Mouse (Mus musculus): ENCODE data around the gene Pes1. TPM values are rescaled to one million over a fixed set of nuclear protein-coding genes. Genes with fewer than 3 reads are reported as not detected.

Pes1 gene
- total and polyA plus RNA-seq, 3 experiments = 240 to 498 (median 301) TPM

DNA sequence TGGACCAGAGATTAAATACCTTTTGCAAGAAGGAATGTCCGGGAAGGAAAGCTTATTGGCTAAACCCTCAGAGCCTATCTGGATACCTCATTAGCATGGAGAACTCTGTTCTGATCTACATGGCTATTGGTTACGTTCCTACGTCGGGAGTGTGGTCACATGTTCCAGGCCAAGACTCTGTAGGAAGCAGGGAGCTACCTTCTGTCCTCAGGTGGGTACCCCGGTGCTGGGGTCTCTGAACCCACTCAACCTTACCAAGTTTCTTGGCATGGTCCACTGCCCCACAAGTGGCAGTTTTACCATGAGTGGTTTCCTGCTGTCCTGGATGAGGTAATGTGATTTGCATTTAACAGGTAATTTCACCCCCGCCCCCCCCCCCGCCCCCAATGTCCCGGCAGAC is 63.3 kb downstream of the Pes1 start:
- H3K36me3 ChIP-seq (ENCODE audit: control insufficient read depth in 1 of 2, insufficient read depth in 2 of 2, low read length in 2 of 2) = no peaks in the 10 kb centered on the region
- no peaks in the 10 kb centered on the region for H3K9me3 ChIP-seq (replicated peaks; ENCODE audit: insufficient read depth, low read length)
- H3K4me3 ChIP-seq (ENCODE audit: control insufficient read depth in 1 of 2, insufficient read depth in 1 of 2, low read depth in 2 of 2, low read length in 2 of 2) = no peak overlapping the region
- no peaks in the 10 kb centered on the region for H3K79me2 ChIP-seq (ENCODE audit: control insufficient read depth, insufficient read depth, low read length, poor library complexity)
- no peak overlapping the region for H3K9ac ChIP-seq (ENCODE audit: control insufficient read depth, low read depth, low read length, poor library complexity, severe bottlenecking)
- H3K27ac ChIP-seq (ENCODE audit: control insufficient read depth, low read depth, low read length) = no peak overlapping the region
- no peaks in the 10 kb centered on the region; a peak in 1 of 4 replicates for H3K27me3 ChIP-seq (ENCODE audit: control insufficient read depth in 1 of 2, insufficient read depth in 2 of 2, low read length in 2 of 2)
- H3K4me1 ChIP-seq (ENCODE audit: control insufficient read depth in 1 of 2, insufficient read depth in 2 of 2, low read length in 2 of 2) = no peaks in the 10 kb centered on the region
- no peak for TF ChIP-seq NELFE (IDR thresholded peaks at IDR 0.05; ENCODE audit: low read depth, low read length)
- TF ChIP-seq POLR2AphosphoS2 (IDR thresholded peaks at IDR 0.05; ENCODE audit: low read length) = no peak
- no peak for TF ChIP-seq E2F4 (IDR thresholded peaks at IDR 0.05; ENCODE audit: borderline replicate concordance, low read depth, low read length)
- DNase-seq (ENCODE audit: low read depth, low spot score) = no peak

DNA sequence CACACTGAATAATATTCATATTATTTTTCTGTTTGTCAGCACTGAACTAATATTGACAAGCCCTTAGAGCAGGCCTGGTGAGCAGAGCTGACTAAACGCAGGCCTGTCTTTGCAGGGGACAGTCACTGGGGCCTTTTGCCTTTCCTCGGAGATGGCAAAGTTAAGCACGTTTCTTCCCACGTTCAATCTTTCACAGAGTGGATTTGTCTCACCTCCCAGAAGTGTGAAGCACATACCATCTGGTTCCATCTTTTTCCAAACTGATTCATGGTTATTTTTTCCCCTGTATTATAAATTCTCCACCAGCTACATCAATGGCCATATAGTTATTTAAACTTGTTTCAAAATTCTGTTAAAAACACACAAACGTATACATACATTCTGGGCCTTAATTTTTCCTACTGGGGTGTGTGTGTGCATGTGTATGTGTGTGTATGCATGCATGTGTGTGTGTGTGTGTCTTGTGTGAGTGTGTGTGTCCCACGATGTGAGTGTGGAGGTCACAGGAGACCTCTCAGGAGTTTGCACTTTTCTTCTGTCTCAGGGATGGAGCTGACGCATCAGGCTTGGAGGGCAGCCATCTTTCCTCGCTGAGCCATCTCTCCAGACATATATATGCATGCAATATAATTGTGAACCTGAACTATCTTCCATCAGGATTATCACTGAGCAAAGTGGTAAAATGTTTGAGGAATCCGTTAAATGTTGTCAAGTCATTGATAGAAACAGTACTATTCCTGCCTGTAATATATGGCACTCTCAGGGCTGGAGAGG is 64.0 kb downstream of the Pes1 start:
- Histone ChIP-seq H3K4me3 (ENCODE audit: control insufficient read depth in 1 of 2, insufficient read depth in 1 of 2, low read depth in 2 of 2, low read length in 2 of 2) (no peak overlapping the region), H3K9me3 (replicated peaks; ENCODE audit: insufficient read depth, low read length) (no peaks in the 10 kb centered on the region), H3K36me3 (ENCODE audit: control insufficient read depth in 1 of 2, insufficient read depth in 2 of 2, low read length in 2 of 2) (no peaks in the 10 kb centered on the region), H3K79me2 (ENCODE audit: control insufficient read depth, insufficient read depth, low read length, poor library complexity) (no peaks in the 10 kb centered on the region), H3K27ac (ENCODE audit: control insufficient read depth, low read depth, low read length) (no peak overlapping the region), H3K4me1 (ENCODE audit: control insufficient read depth in 1 of 2, insufficient read depth in 2 of 2, low read length in 2 of 2) (no peaks in the 10 kb centered on the region), H3K27me3 (ENCODE audit: control insufficient read depth in 1 of 2, insufficient read depth in 2 of 2, low read length in 2 of 2) (no peaks in the 10 kb centered on the region; a peak in 1 of 4 replicates), H3K9ac (ENCODE audit: control insufficient read depth, low read depth, low read length, poor library complexity, severe bottlenecking) (no peak overlapping the region)
- no peak for DNase-seq (ENCODE audit: low read depth, low spot score)
- TF ChIP-seq MYB (IDR thresholded peaks at IDR 0.05; ENCODE audit: low read depth, low read length) (no peak), HCFC1 (IDR thresholded peaks at IDR 0.05; ENCODE audit: low read depth, low read length) (no peak), E2F4 (IDR thresholded peaks at IDR 0.05; ENCODE audit: borderline replicate concordance, low read depth, low read length) (no peak), ELF1 (IDR thresholded peaks at IDR 0.05; ENCODE audit: low read depth, low read length) (no peak), GATA1 (IDR thresholded peaks at IDR 0.05; ENCODE audit: low read depth, low read length) (no peak)

DNA sequence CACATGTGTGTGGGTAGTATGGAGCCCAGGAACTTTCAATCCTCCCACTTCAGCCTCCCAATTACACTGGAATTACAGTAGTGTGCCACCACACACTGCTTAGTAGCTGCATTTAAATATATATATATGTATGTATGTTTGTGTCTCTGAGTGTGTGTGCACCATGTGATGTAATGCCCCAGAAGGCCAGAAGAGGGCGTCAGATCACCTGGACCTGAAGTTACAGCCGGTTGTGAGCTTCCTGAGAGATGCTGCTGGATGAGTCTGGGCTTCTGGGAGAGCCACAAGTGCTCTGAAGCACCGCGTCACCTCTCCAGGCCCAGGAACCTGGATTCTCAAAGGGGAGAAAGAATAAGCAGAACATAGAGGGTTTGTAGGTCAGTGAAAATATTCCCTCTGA is 65.6 kb downstream of the Pes1 start:
- Histone ChIP-seq H3K9me3 (replicated peaks; ENCODE audit: insufficient read depth, low read length) (no peaks in the 10 kb centered on the region), H3K36me3 (ENCODE audit: control insufficient read depth in 1 of 2, insufficient read depth in 2 of 2, low read length in 2 of 2) (peaks cover 0 to 3% of the 10 kb centered on the region in 2 experiments; a peak in 2 of 4 replicates), H3K9ac (ENCODE audit: control insufficient read depth, low read depth, low read length, poor library complexity, severe bottlenecking) (no peak overlapping the region), H3K27me3 (ENCODE audit: control insufficient read depth in 1 of 2, insufficient read depth in 2 of 2, low read length in 2 of 2) (no peaks in the 10 kb centered on the region), H3K4me3 (ENCODE audit: control insufficient read depth in 1 of 2, insufficient read depth in 1 of 2, low read depth in 2 of 2, low read length in 2 of 2) (no peak overlapping the region), H3K4me1 (ENCODE audit: control insufficient read depth in 1 of 2, insufficient read depth in 2 of 2, low read length in 2 of 2) (peaks cover 0 to 5% of the 10 kb centered on the region in 2 experiments; a peak in 2 of 4 replicates), H3K79me2 (ENCODE audit: control insufficient read depth, insufficient read depth, low read length, poor library complexity) (no peaks in the 10 kb centered on the region), H3K27ac (ENCODE audit: control insufficient read depth, low read depth, low read length) (no peak overlapping the region)
- TF ChIP-seq CTCF (IDR thresholded peaks at IDR 0.05 in 2 of 3, conservative IDR thresholded peaks at IDR 0.05 in 1 of 3; ENCODE audit: control insufficient read depth in 1 of 3, insufficient read depth in 1 of 3, low read depth in 2 of 3, low read length in 3 of 3, poor library complexity in 1 of 3, severe bottlenecking in 1 of 3) (peak; percentile 18 to 21 (median 20); a peak in 3 of 6 replicates), ZMIZ1 (IDR thresholded peaks at IDR 0.05; ENCODE audit: low read depth, low read length) (no peak), CHD2 (IDR thresholded peaks at IDR 0.05; ENCODE audit: low read length) (no peak), JUND (IDR thresholded peaks at IDR 0.05; ENCODE audit: low read depth, low read length) (no peak)
- DNase-seq (ENCODE audit: low read depth, low spot score) = no peak

Other genes with a start within 250 kb of the Pes1 start
- gene Osbp2, start 100.1 kb upstream of the Pes1 start, total RNA-seq (2012; rRNA removed) = not detected in 2 replicates
- gene Osbp2, start 100.1 kb upstream of the Pes1 start, polyA plus RNA-seq (2012; ENCODE audit: insufficient read depth in 1 of 2, insufficient read length in 2 of 2, low read depth in 1 of 2, low replicate concordance in 2 of 2, missing spikeins in 1 of 2) = under 1 TPM in 1 of 2 experiments, not detected in 1; 0.04 TPM
- 0.08 and 0.10 TPM in 2 replicates for gene 4921536K21Rik, start 68.9 kb upstream of the Pes1 start, total RNA-seq (2012; rRNA removed)
- under 1 TPM in 1 of 2 experiments, not detected in 1; 0.40 TPM for gene 4921536K21Rik, start 68.9 kb upstream of the Pes1 start, polyA plus RNA-seq (2012; ENCODE audit: insufficient read depth in 1 of 2, insufficient read length in 2 of 2, low read depth in 1 of 2, low replicate concordance in 2 of 2, missing spikeins in 1 of 2)
- gene Dusp18, start 68.7 kb upstream of the Pes1 start, total RNA-seq (2012; rRNA removed) = 0.81 and 0.92 TPM in 2 replicates
- 1 to 10 TPM in 1 of 2 experiments, not detected in 1; 2.2 TPM for gene Dusp18, start 68.7 kb upstream of the Pes1 start, polyA plus RNA-seq (2012; ENCODE audit: insufficient read depth in 1 of 2, insufficient read length in 2 of 2, low read depth in 1 of 2, low replicate concordance in 2 of 2, missing spikeins in 1 of 2)
- gene Slc35e4, start 49.3 kb upstream of the Pes1 start, total RNA-seq (2012; rRNA removed) = 12.1 and 13.4 TPM in 2 replicates
- 10 to 100 TPM in 1 of 2 experiments, not detected in 1; 14.0 TPM for gene Slc35e4, start 49.3 kb upstream of the Pes1 start, polyA plus RNA-seq (2012; ENCODE audit: insufficient read depth in 1 of 2, insufficient read length in 2 of 2, low read depth in 1 of 2, low replicate concordance in 2 of 2, missing spikeins in 1 of 2)
- 11.4 and 14.1 TPM in 2 replicates for gene Tcn2, start 31.8 kb upstream of the Pes1 start, total RNA-seq (2012; rRNA removed)
- 10 to 100 TPM in 1 of 2 experiments, not detected in 1; 16.0 TPM for gene Tcn2, start 31.8 kb upstream of the Pes1 start, polyA plus RNA-seq (2012; ENCODE audit: insufficient read depth in 1 of 2, insufficient read length in 2 of 2, low read depth in 1 of 2, low replicate concordance in 2 of 2, missing spikeins in 1 of 2)
- gene 4930556J24Rik, start 12.8 kb downstream of the Pes1 start, total RNA-seq (2012; rRNA removed) = 0.31 and 0.39 TPM in 2 replicates
- under 1 TPM in 1 of 2 experiments, not detected in 1; 0.47 TPM for gene 4930556J24Rik, start 12.8 kb downstream of the Pes1 start, polyA plus RNA-seq (2012; ENCODE audit: insufficient read depth in 1 of 2, insufficient read length in 2 of 2, low read depth in 1 of 2, low replicate concordance in 2 of 2, missing spikeins in 1 of 2)
- 0.12 and 0.20 TPM in 2 replicates for gene Gal3st1, start 19.7 kb downstream of the Pes1 start, total RNA-seq (2012; rRNA removed)
- under 1 TPM in 1 of 2 experiments, not detected in 1; 0.07 TPM for gene Gal3st1, start 19.7 kb downstream of the Pes1 start, polyA plus RNA-seq (2012; ENCODE audit: insufficient read depth in 1 of 2, insufficient read length in 2 of 2, low read depth in 1 of 2, low replicate concordance in 2 of 2, missing spikeins in 1 of 2)
- gene Sec14l4, start 67.5 kb downstream of the Pes1 start, total RNA-seq (2012; rRNA removed) = not detected in 2 replicates
- not detected for gene Sec14l4, start 67.5 kb downstream of the Pes1 start, polyA plus RNA-seq (2012; ENCODE audit: insufficient read depth in 1 of 2, insufficient read length in 2 of 2, low read depth in 1 of 2, low replicate concordance in 2 of 2, missing spikeins in 1 of 2)
- gene Sec14l3, start 100.9 kb downstream of the Pes1 start, total RNA-seq (2012; rRNA removed) = not detected in 2 replicates
- gene Sec14l3, start 100.9 kb downstream of the Pes1 start, polyA plus RNA-seq (2012; ENCODE audit: insufficient read depth in 1 of 2, insufficient read length in 2 of 2, low read depth in 1 of 2, low replicate concordance in 2 of 2, missing spikeins in 1 of 2) = not detected
- gene Mtfp1, start 131.5 kb downstream of the Pes1 start, total RNA-seq (2012; rRNA removed) = 71.4 and 84.8 TPM in 2 replicates
- 10 to 100 TPM in 1 of 2 experiments, not detected in 1; 70.5 TPM for gene Mtfp1, start 131.5 kb downstream of the Pes1 start, polyA plus RNA-seq (2012; ENCODE audit: insufficient read depth in 1 of 2, insufficient read length in 2 of 2, low read depth in 1 of 2, low replicate concordance in 2 of 2, missing spikeins in 1 of 2)
- gene Sec14l2, start 159.4 kb downstream of the Pes1 start, total RNA-seq (2012; rRNA removed) = 22.6 and 40.1 TPM in 2 replicates
- gene Sec14l2, start 159.4 kb downstream of the Pes1 start, polyA plus RNA-seq (2012; ENCODE audit: insufficient read depth in 1 of 2, insufficient read length in 2 of 2, low read depth in 1 of 2, low replicate concordance in 2 of 2, missing spikeins in 1 of 2) = 10 to 100 TPM in 1 of 2 experiments, not detected in 1; 15.5 TPM
- 10.1 and 11.3 TPM in 2 replicates for gene Rnf215, start 171.2 kb downstream of the Pes1 start, total RNA-seq (2012; rRNA removed)
- 10 to 100 TPM in 1 of 2 experiments, not detected in 1; 13.2 TPM for gene Rnf215, start 171.2 kb downstream of the Pes1 start, polyA plus RNA-seq (2012; ENCODE audit: insufficient read depth in 1 of 2, insufficient read length in 2 of 2, low read depth in 1 of 2, low replicate concordance in 2 of 2, missing spikeins in 1 of 2)
- gene Ccdc157, start 196.3 kb downstream of the Pes1 start, total RNA-seq (2012; rRNA removed) = 1.8 and 2.0 TPM in 2 replicates
- 1 to 10 TPM in 1 of 2 experiments, not detected in 1; 2.9 TPM for gene Ccdc157, start 196.3 kb downstream of the Pes1 start, polyA plus RNA-seq (2012; ENCODE audit: insufficient read depth in 1 of 2, insufficient read length in 2 of 2, low read depth in 1 of 2, low replicate concordance in 2 of 2, missing spikeins in 1 of 2)
- gene Sf3a1, start 196.4 kb downstream of the Pes1 start, total RNA-seq (2012; rRNA removed) = 64.9 and 77.0 TPM in 2 replicates
- 100 to 1,000 TPM in 1 of 2 experiments, 10 to 100 TPM in 1; 32.1 to 101 TPM for gene Sf3a1, start 196.4 kb downstream of the Pes1 start, polyA plus RNA-seq (2012; ENCODE audit: insufficient read depth in 1 of 2, insufficient read length in 2 of 2, low read depth in 1 of 2, low replicate concordance in 2 of 2, missing spikeins in 1 of 2)
- 26.3 and 27.4 TPM in 2 replicates for gene Tbc1d10a, start 222.8 kb downstream of the Pes1 start, total RNA-seq (2012; rRNA removed)
- gene Tbc1d10a, start 222.8 kb downstream of the Pes1 start, polyA plus RNA-seq (2012; ENCODE audit: insufficient read depth in 1 of 2, insufficient read length in 2 of 2, low read depth in 1 of 2, low replicate concordance in 2 of 2, missing spikeins in 1 of 2) = 10 to 100 TPM in 1 of 2 experiments, not detected in 1; 23.0 TPM